Mouse (Mus musculus) small intestine, adult 2 months (tissue): ENCODE results near the gene Cbfb. TPM values are rescaled to one million over a fixed set of nuclear protein-coding genes. Genes with fewer than 3 reads are reported as not detected.

ENCODE experiments used
- H3K27ac ChIP-seq: fragments of 200-500 bp; 2 replicates; pipeline ENCODE4 v1.5.1; 2012; ENCODE audit warnings: low read depth, low read length, control low read depth, inconsistent platforms; ENCODE audit not compliant: insufficient read depth
- H3K27me3 ChIP-seq: fragments of 200-500 bp; 2 replicates; pipeline ENCODE4 v1.6.1; 2012; ENCODE audit warnings: mild to moderate bottlenecking, moderate library complexity, low read length, inconsistent platforms; ENCODE audit not compliant: control insufficient read depth, insufficient read depth
- H3K36me3 ChIP-seq: fragments of 200-500 bp; 2 replicates; pipeline ENCODE4 v1.6.1; 2012; ENCODE audit warnings: mild to moderate bottlenecking, low read length, control low read depth, inconsistent platforms; ENCODE audit not compliant: control insufficient read depth, insufficient read depth
- H3K4me1 ChIP-seq: fragments of 200-500 bp; 2 replicates; pipeline ENCODE4 v1.6.1; 2012; ENCODE audit warnings: low read length, inconsistent platforms, mixed read lengths; ENCODE audit not compliant: control insufficient read depth, insufficient read depth, insufficient read length
- H3K4me3 ChIP-seq: fragments of 200-500 bp; 2 replicates; pipeline ENCODE4 v1.5.1; 2012; ENCODE audit warnings: low read depth, mild to moderate bottlenecking, control low read depth, inconsistent platforms, low read length, moderate library complexity
- CTCF ChIP-seq: fragments of 200-500 bp; IDR thresholded peaks from 2 replicates; pipeline ENCODE4 v1.5.1; 2012; ENCODE audit warnings: low read depth, mild to moderate bottlenecking, control low read depth, inconsistent platforms, low read length, moderate library complexity, mixed read lengths; ENCODE audit not compliant: insufficient replicate concordance, insufficient read length; ENCODE audit errors: extremely low read depth
- POLR2A ChIP-seq: fragments of 200-500 bp; IDR thresholded peaks from 2 replicates; pipeline ENCODE4 v1.6.1; 2012; ENCODE audit warnings: low read depth, mild to moderate bottlenecking, control low read depth, inconsistent platforms, low read length, moderate library complexity
- WGBS: fragments of 180-500 bp; shearing (Covaris S2); methylation state at CpG from one replicate; pipeline ENCODE4 v1.1.7; 2018; 5-methylcytosine and 5-hydroxymethylcytosine counted together
- polyA plus RNA-seq: library from polyadenylated mRNA; depleted of rRNA; stranded (reverse); fragments of >200 nt; gene quantifications from 2 replicates; pipeline ENCODE4 v1.2.3, GENCODE M21; 2012

Cbfb gene
- polyA plus RNA-seq, 1 experiment: 2.9 TPM

DNA sequence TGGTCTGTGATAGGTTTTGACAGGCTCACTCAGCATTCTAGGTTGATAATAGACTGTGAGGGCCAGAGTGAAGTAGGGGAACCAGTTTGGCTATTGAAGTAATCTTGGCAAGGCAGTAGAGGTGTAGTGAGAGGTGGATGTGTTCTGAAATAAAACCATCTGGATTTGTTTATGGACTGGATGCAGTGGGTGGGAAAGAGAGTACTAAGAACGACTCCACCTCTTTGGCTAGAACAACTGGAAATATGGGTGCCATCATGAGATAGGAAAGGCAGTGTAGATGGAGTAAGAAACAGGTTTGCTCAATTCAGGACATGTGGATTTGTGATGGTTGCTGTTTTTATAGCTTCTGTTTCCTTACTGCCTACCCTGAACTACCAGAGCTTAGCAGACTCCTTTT, 11.7 kb downstream of the Cbfb start:
- Histone ChIP-seq H3K36me3 (peaks cover 14% of the 10 kb centered on the region), H3K27me3 (no peaks in the 10 kb centered on the region), H3K4me3 (no peak overlapping the region), H3K27ac (no peak overlapping the region), H3K4me1 (no peaks in the 10 kb centered on the region)
- 42% methylated on average over 1 of the region's 1 CpGs for WGBS
- TF ChIP-seq POLR2A (no peak), CTCF (no peak)

DNA sequence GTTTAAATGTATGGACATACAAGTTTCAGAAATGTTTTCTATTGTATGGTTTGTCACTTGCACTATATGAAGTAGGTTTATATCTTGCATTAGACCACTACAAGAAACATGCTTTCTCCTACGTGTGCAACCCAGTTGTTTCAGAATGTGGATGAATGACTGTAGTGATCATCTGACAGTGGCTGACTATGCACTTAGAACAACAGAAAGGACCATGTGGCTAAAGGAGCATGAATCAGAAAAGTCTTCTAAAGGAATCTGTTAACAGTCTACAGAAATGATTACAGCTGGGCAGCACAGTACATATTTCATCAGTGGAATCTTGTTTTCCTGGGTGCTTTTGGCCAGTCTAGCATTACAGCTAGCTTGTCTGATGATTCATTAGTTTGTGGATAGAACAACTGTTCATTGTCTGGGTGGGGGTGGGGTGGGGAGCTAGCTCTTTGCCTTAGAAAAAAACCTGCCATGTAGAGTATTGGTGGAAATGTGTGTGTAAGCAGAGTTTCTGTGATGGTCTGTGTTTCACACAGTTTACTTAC, 16.1 kb downstream of the Cbfb start:
- Histone ChIP-seq H3K27ac (no peak overlapping the region), H3K36me3 (peaks cover 11% of the 10 kb centered on the region), H3K27me3 (no peaks in the 10 kb centered on the region), H3K4me3 (no peak overlapping the region), H3K4me1 (no peaks in the 10 kb centered on the region)
- 63% methylated on average over 1 of the region's 1 CpGs for whole genome bisulfite sequencing
- TF ChIP-seq POLR2A (no peak), CTCF (no peak)

DNA sequence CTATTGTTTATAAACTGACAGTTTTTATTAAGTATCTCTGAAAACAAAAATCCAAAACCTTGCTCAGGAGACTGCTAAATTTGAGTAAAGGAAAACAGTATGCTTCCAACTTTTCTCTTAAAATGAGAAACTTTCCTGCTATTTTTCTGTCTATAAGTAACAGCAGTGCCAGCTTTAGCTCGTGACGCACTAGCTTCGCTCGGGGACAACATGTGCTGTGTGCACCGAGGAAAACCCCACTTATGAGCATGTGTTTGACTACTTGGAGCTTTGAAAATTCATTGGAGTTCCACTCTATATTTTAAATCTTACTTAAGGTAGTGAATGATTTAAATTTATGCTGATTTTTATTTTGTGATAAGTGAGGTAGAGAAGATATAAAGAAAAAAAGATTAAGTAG, 21.7 kb downstream of the Cbfb start:
- Histone ChIP-seq H3K36me3 (peaks cover 25% of the 10 kb centered on the region), H3K27me3 (no peaks in the 10 kb centered on the region), H3K4me3 (no peak overlapping the region), H3K4me1 (no peaks in the 10 kb centered on the region), H3K27ac (no peak overlapping the region)
- no peak for TF ChIP-seq POLR2A
- TF ChIP-seq CTCF: no peak
- WGBS: 94% methylated on average over 5 of the region's 5 CpGs

DNA sequence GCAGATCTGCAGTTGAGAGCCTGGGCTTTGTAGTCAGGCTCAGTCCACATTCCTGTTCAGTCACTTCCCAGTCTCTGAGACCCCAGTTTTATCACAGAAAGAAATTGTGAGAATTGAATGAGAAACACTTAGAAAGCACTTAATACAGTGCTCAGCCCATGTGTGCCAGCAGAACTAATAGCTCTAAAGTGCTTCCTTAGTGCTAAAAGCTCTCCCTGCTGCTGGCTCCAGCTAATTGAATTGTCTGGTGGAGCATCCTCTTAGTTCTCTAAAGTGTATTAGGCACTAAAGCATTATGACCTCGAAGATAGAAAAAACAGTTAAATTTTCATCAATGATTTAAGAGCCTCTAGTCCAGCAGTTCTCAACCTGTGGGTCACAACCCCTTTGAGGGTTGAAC, 35.3 kb downstream of the Cbfb start:
- no peak overlapping the region for H3K27ac ChIP-seq
- H3K4me1 ChIP-seq: no peaks in the 10 kb centered on the region
- WGBS: 75% methylated on average over 1 of the region's 1 CpGs
- H3K4me3 ChIP-seq: no peak overlapping the region
- no peak for TF ChIP-seq CTCF
- peaks cover 15% of the 10 kb centered on the region for H3K36me3 ChIP-seq
- H3K27me3 ChIP-seq: no peaks in the 10 kb centered on the region

DNA sequence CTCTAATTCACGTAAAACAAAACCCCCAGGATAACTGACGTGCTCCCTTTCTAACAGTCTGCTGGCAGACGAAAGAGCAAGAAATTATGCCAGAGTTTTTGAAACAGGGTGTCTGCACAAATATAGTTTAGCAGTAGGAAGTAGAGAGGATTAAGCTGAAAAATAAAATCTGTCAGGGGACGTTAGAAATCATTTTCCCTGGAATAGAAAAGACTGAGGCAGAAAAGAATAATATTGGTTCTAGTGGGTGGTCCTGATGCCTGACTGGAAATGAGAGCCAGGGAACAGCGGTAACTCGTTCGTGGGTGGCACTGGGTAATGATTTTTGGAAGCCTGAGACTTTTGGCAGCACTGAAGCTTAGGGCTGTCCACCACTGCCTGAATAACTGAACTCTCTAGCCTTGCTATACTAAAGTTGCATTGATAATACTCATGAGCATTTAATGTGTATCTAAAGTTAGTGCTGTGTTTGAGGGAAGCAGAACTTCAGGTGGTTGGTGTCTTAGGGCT, 36.3 kb downstream of the Cbfb start:
- 88% methylated on average over 7 of the region's 7 CpGs for WGBS
- no peak overlapping the region for H3K4me3 ChIP-seq
- no peak for TF ChIP-seq CTCF
- TF ChIP-seq POLR2A: no peak
- no peaks in the 10 kb centered on the region for H3K4me1 ChIP-seq
- H3K27ac ChIP-seq: no peak overlapping the region
- no peaks in the 10 kb centered on the region for H3K27me3 ChIP-seq
- peaks cover 10% of the 10 kb centered on the region for H3K36me3 ChIP-seq

DNA sequence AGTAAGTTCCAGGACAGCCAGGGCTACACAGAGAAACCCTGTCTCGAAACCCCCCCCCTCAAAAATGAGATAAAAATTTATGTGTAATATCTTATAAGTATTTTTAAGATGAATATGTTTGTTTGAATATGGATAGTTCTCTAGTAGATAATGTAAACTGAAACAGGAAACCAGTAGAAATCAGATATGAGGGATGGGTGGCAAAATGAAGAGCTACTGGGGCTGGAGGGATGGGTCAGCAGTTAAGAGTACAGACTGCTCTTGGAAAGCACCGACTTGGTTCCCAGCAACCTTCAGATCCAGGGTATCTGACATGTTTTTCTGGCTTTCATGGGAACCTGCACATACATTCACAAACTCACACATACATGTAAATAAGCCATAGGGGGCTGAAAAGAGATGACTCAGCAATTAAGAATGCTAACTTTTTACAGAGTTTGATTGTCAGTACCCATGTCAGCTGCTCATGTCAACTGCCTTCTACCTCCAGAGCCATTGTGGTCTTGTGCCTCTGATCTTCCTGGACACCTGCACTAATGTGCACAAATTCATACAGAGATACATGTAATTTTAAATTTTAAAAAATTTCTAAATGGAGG, 37.3 kb downstream of the Cbfb start:
- TF ChIP-seq CTCF (no peak), POLR2A (no peak)
- no peaks in the 10 kb centered on the region for H3K27me3 ChIP-seq
- no peak overlapping the region for H3K4me3 ChIP-seq
- no peak overlapping the region for H3K27ac ChIP-seq
- H3K36me3 ChIP-seq: peaks cover 6% of the 10 kb centered on the region
- H3K4me1 ChIP-seq: no peaks in the 10 kb centered on the region
- 89% methylated on average over 2 of the region's 2 CpGs for WGBS

DNA sequence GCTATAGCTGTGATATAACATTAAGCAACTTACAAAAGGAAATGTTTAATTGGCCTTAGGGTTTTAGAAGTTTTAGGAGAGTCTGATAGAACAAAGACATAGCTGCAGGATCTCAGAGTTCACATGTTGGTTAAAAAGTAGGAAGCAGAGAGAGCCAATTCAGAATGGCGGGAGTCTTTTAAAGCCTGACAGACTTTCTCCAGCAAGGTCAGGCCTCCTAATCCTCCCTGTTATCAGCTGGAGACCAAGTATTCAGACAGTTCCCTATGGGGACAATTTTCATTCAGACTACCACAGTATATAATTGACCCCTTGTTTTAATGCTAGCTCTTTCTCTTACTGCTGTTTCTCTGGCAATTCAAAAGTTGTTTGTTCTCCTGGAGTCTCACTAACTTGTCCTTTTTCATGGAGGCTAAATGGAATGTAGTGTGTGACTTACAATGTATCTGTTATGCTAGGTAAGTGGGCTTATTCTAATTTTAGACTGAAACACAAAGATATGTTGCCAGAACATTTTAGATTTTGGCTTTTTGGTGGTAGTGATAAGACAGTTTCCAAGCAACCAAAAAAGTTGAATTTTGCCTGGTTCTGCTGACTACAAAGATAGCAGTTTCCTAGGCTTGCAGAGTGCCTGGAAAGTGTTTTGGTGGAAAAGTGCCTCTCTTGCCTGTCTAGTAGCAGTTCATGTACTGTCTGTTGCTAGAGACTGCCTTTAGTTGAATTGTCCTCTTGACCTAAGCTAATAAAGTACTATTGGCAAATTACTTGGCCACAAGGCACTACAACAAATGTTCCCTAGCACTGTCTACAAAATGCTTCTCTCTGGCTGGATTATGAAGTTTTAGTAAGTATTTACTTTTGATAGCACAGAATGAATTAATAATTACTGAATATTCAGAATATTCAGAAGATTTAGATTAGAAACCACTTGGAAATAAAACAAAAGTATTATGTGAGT, 39.0 kb downstream of the Cbfb start:
- Histone ChIP-seq H3K27me3 (no peaks in the 10 kb centered on the region), H3K36me3 (peaks cover 3% of the 10 kb centered on the region; the same call in 1 of the 2 replicates), H3K4me3 (no peak overlapping the region), H3K4me1 (no peaks in the 10 kb centered on the region), H3K27ac (no peak overlapping the region)
- TF ChIP-seq CTCF (no peak), POLR2A (no peak)
- 93% methylated on average over 1 of the region's 1 CpGs for WGBS
